Mouse (Mus musculus) limb, embryonic 13.5 days (tissue): ENCODE measurements at regions not wholly inside any gene's neighbourhood (a gene's known extent, or its start where the extent isn't known, plus 50 kb on each side); places are given as distances from the start of the nearest gene placed in this dataset.

Source experiments
- ATAC-seq: fragments of 200-750 bp; cut with Nextera tagmentation; 2 replicates; pipeline ENCODE4 v1.8.0; 2017; ENCODE audit warnings: low read depth, moderate number of reproducible peaks, moderate TSS enrichment; ENCODE audit not compliant: low FRiP score
- H3K27ac ChIP-seq: fragments of 300-500 bp; sonication (generic); 2 replicates; pipeline ENCODE4 v1.5.1; 2015; ENCODE audit warnings: inconsistent platforms, mild to moderate bottlenecking, moderate library complexity
- H3K27me3 ChIP-seq: fragments of 300-500 bp; sonication (generic); 2 replicates; pipeline ENCODE4 v1.6.1; 2015; ENCODE audit warnings: mild to moderate bottlenecking, inconsistent platforms
- H3K36me3 ChIP-seq: fragments of 300-500 bp; sonication (generic); 2 replicates; pipeline ENCODE4 v1.6.1; 2015; ENCODE audit warnings: inconsistent platforms, mild to moderate bottlenecking, moderate library complexity
- H3K4me1 ChIP-seq: fragments of 300-500 bp; sonication (generic); 2 replicates; pipeline ENCODE4 v1.6.1; 2015; ENCODE audit warnings: inconsistent platforms
- H3K4me2 ChIP-seq: fragments of 300-500 bp; sonication (generic); replicated peaks from 2 replicates; pipeline ENCODE4 v1.6.1; 2015; ENCODE audit warnings: inconsistent platforms, mild to moderate bottlenecking, moderate library complexity
- H3K4me3 ChIP-seq: fragments of 300-500 bp; sonication (generic); 2 replicates; pipeline ENCODE4 v1.5.1; 2015; ENCODE audit warnings: moderate library complexity, mild to moderate bottlenecking, inconsistent platforms
- H3K9ac ChIP-seq: fragments of 300-500 bp; sonication (generic); 2 replicates; pipeline ENCODE4 v1.6.1; 2015; ENCODE audit warnings: mild to moderate bottlenecking, inconsistent platforms
- H3K9me3 ChIP-seq: fragments of 300-500 bp; sonication (generic); 2 replicates; pipeline ENCODE4 v1.6.1; 2016; ENCODE audit warnings: inconsistent platforms
- WGBS: fragments of 180-500 bp; shearing (Covaris S2); methylation state at CpG from one replicate; pipeline ENCODE4 v1.1.7; 2015; 5-methylcytosine and 5-hydroxymethylcytosine counted together

DNA sequence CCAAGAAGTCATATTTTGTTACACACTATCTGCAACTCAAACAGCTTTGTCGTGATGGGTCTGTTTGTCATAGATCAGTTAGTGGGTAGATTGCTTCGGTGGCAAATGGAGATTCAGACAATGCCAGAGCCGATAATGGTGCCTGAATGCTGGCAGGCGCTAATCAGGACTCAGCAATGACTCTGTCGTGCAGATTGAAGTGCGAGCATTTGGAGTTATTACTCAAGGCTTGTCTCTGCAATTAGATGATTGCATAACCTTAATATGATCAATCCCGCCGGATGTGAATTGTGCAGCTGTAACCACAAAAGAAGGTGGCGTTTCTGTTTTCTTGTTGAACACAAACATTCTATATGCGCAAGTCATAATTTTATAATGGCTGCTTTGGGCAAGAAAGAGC lies 88.8 kb upstream of the Mafb start:
- H3K27ac ChIP-seq: no peak overlapping the region
- H3K4me1 ChIP-seq: peaks cover 18% of the 10 kb centered on the region
- no peak overlapping the region for H3K4me2 ChIP-seq
- no peaks in the 10 kb centered on the region for H3K9me3 ChIP-seq
- ATAC-seq: no peak
- WGBS: 84% methylated on average over 10 of the region's 10 CpGs
- no peak overlapping the region for H3K9ac ChIP-seq
- peaks cover 5% of the 10 kb centered on the region; the same call in 1 of the 2 replicates for H3K27me3 ChIP-seq
- H3K36me3 ChIP-seq: no peaks in the 10 kb centered on the region
- H3K4me3 ChIP-seq: no peak overlapping the region

DNA sequence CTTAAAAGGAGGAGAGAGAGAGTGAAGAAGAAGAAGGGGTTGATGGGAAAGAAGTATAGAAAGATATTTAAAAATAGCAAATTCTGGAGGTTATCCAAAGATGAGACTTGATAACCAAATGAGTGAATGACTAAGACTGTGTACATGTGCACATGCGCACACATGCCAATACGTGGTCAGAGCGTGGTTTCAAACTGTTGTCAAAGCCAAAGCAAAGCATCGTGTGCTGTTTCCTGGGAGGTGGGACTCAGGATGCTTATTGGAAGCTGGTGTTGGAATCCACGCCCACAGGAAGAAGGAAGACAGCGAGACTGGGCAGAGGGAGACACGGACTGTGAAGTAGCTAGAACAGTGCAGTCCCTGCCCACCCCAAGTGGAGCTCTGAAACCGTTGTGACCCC lies 89.8 kb upstream of the Mafb start:
- no peak for ATAC-seq
- 77% methylated on average over 8 of the region's 8 CpGs for WGBS
- Histone ChIP-seq H3K36me3 (no peaks in the 10 kb centered on the region), H3K4me3 (no peak overlapping the region), H3K4me1 (peaks cover 7% of the 10 kb centered on the region), H3K27ac (no peak overlapping the region), H3K9ac (no peak overlapping the region), H3K27me3 (peaks cover 5% of the 10 kb centered on the region; the same call in 1 of the 2 replicates), H3K4me2 (no peak overlapping the region), H3K9me3 (no peaks in the 10 kb centered on the region)

DNA sequence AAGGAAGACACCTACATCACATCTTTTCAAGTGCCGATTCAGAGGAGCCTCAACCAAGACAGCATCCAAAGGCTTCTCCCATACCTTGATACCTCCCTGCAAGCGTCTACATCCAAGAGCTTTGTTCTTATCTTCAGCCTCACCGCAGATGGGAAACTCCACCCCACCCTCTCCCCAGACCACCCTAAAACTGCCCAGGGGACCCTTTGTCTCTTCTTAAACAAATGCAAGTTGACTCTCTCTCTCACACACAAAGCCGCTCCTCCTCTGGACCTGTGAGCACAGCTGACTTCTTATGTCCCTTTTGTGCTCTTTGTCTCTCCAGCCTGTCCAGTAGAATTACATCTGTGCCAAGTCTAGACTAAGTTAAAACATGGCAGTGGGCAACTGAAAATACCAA lies 104.7 kb upstream of the Mafb start:
- no peak overlapping the region for H3K27ac ChIP-seq
- H3K9me3 ChIP-seq: no peaks in the 10 kb centered on the region
- H3K36me3 ChIP-seq: no peaks in the 10 kb centered on the region
- no peak overlapping the region for H3K4me3 ChIP-seq
- H3K9ac ChIP-seq: no peak overlapping the region
- 67% methylated on average over 4 of the region's 4 CpGs for WGBS
- no peaks in the 10 kb centered on the region for H3K27me3 ChIP-seq
- no peak overlapping the region for H3K4me2 ChIP-seq
- ATAC-seq: no peak
- H3K4me1 ChIP-seq: no peaks in the 10 kb centered on the region

DNA sequence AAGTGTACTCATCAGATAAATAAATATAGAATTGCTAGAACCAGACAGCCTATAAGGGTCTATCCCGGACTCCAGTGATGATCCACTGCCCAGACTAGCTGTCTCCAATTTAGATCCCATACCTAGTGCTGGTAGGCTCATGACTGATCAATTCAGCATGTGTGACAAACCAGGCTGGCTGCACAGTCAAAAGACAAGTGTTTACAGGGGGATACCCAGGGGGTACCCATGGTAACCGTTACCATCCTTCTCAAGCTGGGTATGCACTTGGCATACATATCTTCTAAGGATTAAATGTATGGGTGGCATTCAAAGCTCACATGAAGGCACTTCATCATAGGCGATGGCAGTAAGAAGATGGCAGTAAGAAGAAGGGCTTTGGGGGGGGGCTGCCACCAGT lies 109.3 kb upstream of the Mafb start:
- H3K4me1 ChIP-seq: peaks cover 9% of the 10 kb centered on the region
- WGBS: 86% methylated on average over 3 of the region's 3 CpGs
- H3K9me3 ChIP-seq: no peaks in the 10 kb centered on the region
- no peak overlapping the region for H3K4me2 ChIP-seq
- H3K9ac ChIP-seq: no peak overlapping the region
- no peaks in the 10 kb centered on the region for H3K36me3 ChIP-seq
- H3K27ac ChIP-seq: no peak overlapping the region
- H3K4me3 ChIP-seq: no peak overlapping the region
- no peak for ATAC-seq
- 0 out of 2 replicates have a peak, but pooled peaks cover 2% of the 10 kb centered on the region for H3K27me3 ChIP-seq

DNA sequence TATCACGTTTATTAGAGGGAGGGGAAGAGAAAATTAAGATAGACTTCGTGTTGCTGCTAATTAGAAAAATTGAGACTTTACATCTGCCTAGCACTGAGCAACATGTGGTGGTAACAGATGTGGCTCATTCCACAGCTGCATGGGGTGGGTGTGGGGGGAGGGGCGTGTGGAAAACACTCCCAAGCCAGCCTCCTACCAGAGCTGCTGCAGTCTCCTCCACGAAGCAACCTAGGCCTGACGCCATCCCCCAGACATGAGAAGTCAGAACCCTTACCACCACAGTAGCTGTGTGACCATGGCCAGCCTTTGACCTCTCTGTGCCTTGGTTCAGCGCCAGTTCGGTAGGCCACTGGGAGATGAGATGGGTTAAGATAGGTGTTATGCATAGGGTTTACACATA lies 112.4 kb upstream of the Mafb start:
- H3K9ac ChIP-seq: no peak overlapping the region
- 0 out of 2 replicates have a peak, but pooled peaks cover 2% of the 10 kb centered on the region for H3K27me3 ChIP-seq
- H3K4me1 ChIP-seq: peaks cover 9% of the 10 kb centered on the region
- peak; percentile 73; the same call in 1 of the 2 replicates for ATAC-seq
- H3K36me3 ChIP-seq: no peaks in the 10 kb centered on the region
- no peak overlapping the region for H3K27ac ChIP-seq
- no peak overlapping the region for H3K4me3 ChIP-seq
- H3K4me2 ChIP-seq: no peak overlapping the region
- H3K9me3 ChIP-seq: no peaks in the 10 kb centered on the region
- WGBS: 30% methylated on average over 7 of the region's 7 CpGs

DNA sequence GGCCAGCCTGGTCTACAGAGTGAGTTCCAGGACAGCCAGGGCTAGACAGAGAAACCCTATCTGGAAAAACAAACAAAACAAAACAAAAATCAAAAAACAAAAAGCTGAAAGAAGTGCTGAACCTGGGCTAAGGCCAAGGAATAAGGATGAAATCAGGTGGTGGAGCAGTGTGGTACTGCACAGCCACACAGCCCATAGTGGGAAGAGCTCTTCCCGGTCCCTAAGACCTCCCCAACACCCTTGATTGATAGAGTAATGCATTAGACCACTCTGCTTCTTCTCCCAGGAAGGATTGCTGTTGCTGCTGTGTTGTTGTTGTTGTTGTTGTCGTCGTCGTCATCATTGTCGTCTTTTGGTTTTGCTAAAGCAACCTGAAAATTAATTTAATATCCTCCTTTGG lies 118.2 kb upstream of the Mafb start:
- Histone ChIP-seq H3K9ac (no peak overlapping the region), H3K36me3 (no peaks in the 10 kb centered on the region), H3K9me3 (no peaks in the 10 kb centered on the region), H3K27me3 (0 out of 2 replicates have a peak, but pooled peaks cover 6% of the 10 kb centered on the region), H3K4me1 (no peaks in the 10 kb centered on the region), H3K27ac (no peak overlapping the region), H3K4me2 (no peak overlapping the region), H3K4me3 (no peak overlapping the region)
- WGBS: 89% methylated on average over 5 of the region's 5 CpGs
- ATAC-seq: no peak

DNA sequence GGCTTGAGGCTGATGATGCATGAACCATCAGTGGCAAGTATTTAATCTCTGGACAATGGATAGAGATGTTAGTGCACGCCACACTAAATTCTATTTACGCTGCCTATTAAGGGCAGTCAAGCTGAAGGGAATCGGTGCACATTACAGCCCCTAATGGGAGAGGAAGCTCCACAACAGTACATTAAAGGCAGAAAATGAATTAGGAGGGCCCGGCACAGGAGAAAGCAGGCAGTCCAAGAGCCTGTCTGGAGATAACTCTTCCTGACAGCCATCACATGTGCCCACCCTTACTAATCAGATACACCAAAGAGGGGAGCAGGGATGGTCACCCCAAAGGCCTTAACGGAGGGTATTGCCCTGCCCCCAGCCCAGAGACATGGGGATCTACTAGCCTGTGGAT lies 118.7 kb upstream of the Mafb start:
- H3K36me3 ChIP-seq: no peaks in the 10 kb centered on the region
- H3K9ac ChIP-seq: no peak overlapping the region
- ATAC-seq: no peak
- WGBS: 76% methylated on average over 5 of the region's 5 CpGs
- no peak overlapping the region for H3K27ac ChIP-seq
- H3K9me3 ChIP-seq: no peaks in the 10 kb centered on the region
- no peaks in the 10 kb centered on the region for H3K4me1 ChIP-seq
- no peak overlapping the region for H3K4me3 ChIP-seq
- 0 out of 2 replicates have a peak, but pooled peaks cover 6% of the 10 kb centered on the region for H3K27me3 ChIP-seq
- H3K4me2 ChIP-seq: no peak overlapping the region

DNA sequence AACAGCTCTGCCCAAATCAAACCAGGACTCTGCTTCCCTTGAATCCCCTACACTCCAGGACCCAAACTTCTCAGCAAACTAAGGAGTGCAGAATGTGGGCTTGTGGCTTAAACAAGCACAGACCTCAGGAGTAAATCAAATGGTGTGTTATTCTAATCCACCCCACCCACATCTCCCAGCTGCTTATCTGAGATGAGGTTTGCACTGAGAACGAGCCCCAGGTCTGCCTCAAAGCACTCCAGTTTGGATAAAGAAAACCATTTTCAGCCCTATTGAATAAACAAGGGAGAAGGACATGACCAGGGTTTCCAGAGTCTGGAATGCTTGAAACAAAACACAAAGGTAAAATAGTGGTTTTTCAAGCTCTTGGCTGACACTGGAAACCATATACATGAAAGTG lies 132.9 kb upstream of the Mafb start:
- no peak for ATAC-seq
- H3K4me2 ChIP-seq: no peak overlapping the region
- H3K9ac ChIP-seq: no peak overlapping the region
- peaks cover 10% of the 10 kb centered on the region for H3K4me1 ChIP-seq
- H3K9me3 ChIP-seq: no peaks in the 10 kb centered on the region
- peaks cover 15% of the 10 kb centered on the region for H3K27me3 ChIP-seq
- H3K27ac ChIP-seq: no peak overlapping the region
- H3K36me3 ChIP-seq: no peaks in the 10 kb centered on the region
- H3K4me3 ChIP-seq: no peak overlapping the region
- WGBS: 9% methylated on average over 1 of the region's 1 CpGs

DNA sequence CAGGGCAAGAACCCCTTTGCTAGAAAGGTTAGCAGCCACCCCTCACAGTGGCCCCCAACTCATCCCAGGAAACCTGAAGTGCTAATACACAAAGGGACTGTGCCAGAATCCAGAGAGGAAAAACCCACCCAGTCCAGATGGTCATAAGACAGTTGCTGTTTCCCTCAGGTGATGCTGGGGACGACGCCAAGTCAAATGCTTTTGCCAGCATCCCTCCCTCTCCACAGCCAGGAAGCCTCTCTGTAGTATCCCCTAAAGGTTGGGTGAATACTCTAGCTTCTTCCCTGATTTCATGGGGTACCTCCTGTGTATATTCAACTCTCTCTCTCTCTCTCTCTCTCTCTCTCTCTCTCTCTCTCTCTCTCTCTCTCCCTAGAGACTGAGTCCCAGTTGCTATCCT lies 136.0 kb upstream of the Mafb start:
- Histone ChIP-seq H3K4me1 (peaks cover 10% of the 10 kb centered on the region), H3K27me3 (peaks cover 17% of the 10 kb centered on the region), H3K9ac (no peak overlapping the region), H3K36me3 (no peaks in the 10 kb centered on the region), H3K4me3 (no peak overlapping the region), H3K4me2 (no peak overlapping the region), H3K9me3 (no peaks in the 10 kb centered on the region), H3K27ac (no peak overlapping the region)
- WGBS: 51% methylated on average over 2 of the region's 2 CpGs
- no peak for ATAC-seq

DNA sequence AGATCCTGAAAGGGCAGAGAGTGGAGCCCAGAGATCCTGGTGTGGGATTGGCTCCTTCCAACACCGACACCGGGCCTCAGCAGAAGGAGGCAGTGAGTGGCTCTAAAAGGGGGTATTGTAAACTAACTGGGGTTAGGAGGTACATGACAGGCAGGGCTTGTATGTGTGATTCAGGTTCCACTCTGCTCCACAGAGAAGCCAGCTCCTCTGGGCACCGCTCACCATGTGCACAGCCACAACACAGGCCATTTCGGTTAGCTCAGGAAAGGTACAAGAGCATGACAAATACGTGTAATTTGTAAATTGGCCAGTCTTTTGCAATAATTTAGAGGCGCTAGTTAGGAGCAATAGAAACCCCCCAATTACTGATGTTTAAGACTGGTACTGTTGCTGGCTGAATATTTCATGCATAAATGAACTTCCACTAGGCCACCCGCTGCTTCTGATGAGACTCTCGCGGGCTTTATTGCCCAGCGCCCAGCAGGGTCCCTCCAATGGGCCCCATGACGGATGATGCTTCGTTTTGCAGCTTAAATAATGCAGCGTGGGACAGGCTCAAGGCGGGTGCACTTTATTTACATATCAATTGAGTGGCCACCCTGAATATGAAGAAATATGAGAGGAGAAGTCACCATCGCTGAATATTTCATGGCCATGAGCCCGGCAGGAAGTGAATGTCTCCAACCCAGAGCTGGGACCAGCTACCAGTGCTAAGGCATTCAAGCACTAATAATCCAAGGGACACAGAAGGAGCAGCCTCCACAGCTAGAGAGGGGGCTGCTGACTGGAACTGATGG lies 136.9 kb upstream of the Mafb start:
- peaks cover 17% of the 10 kb centered on the region for H3K27me3 ChIP-seq
- H3K4me2 ChIP-seq: no peak overlapping the region
- WGBS: 45% methylated on average over 16 of the region's 16 CpGs
- no peak overlapping the region for H3K4me3 ChIP-seq
- ATAC-seq: no peak
- H3K36me3 ChIP-seq: no peaks in the 10 kb centered on the region
- no peak overlapping the region for H3K27ac ChIP-seq
- H3K9ac ChIP-seq: no peak overlapping the region
- H3K4me1 ChIP-seq: peaks cover 10% of the 10 kb centered on the region
- no peaks in the 10 kb centered on the region for H3K9me3 ChIP-seq

DNA sequence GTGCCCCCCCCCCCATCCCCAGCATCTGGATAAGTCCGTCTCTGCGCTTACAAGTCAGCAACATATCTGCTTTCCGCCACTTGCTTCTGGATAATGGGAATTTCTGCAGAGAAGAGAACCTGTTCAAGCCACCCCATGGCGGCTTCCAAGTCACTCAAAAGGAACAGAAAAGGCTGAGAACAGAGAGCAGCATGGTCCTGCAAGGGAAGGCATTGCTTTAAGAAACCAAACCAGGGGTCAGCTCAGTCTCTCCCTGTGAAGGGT lies 137.5 kb upstream of the Mafb start:
- Histone ChIP-seq H3K27ac (no peak overlapping the region), H3K9me3 (no peaks in the 10 kb centered on the region), H3K36me3 (no peaks in the 10 kb centered on the region), H3K27me3 (peaks cover 17% of the 10 kb centered on the region), H3K4me3 (no peak overlapping the region), H3K9ac (no peak overlapping the region), H3K4me1 (peaks cover 10% of the 10 kb centered on the region), H3K4me2 (no peak overlapping the region)
- ATAC-seq: no peak
- WGBS: 79% methylated on average over 4 of the region's 4 CpGs

DNA sequence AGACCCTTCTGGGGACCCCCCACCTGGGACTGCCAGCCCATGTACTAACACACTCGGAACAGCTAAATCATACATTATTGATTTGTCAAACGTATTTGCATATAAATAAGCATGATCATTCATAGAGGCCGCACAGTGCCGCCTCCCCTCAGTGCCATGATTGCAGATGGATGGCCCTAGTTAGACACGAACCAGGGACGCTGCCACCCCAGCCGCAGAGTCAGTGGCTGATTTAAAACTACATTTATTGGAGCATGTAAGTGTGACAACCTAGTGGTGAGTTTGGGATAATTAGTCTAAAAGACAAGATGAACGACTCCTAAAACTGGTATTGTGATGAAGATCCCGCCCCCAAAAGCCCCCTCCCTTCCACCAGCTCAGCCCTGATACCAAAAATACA lies 138.3 kb upstream of the Top1 start:
- Histone ChIP-seq H3K4me2 (no peak overlapping the region), H3K4me3 (no peak overlapping the region), H3K4me1 (peaks cover 10% of the 10 kb centered on the region), H3K9me3 (no peaks in the 10 kb centered on the region), H3K27me3 (peaks cover 13% of the 10 kb centered on the region), H3K36me3 (no peaks in the 10 kb centered on the region), H3K27ac (no peak overlapping the region), H3K9ac (no peak overlapping the region)
- WGBS: 54% methylated on average over 9 of the region's 9 CpGs
- ATAC-seq: no peak
